Mouse (Mus musculus): Measurements from ENCODE around the gene Cadm2.

GRCm38 (mm10) chr16:66968336-66968735 lies 652.4 kb downstream of the Cadm2 start:
- TF ChIP-seq CTCF (IDR thresholded peaks at IDR 0.05; ENCODE audit: borderline replicate concordance, control insufficient read depth, extremely low read depth, insufficient read depth, low read length, poor library complexity): no peak
- no peak for TF ChIP-seq POLR2A (IDR thresholded peaks at IDR 0.05; ENCODE audit: control insufficient read depth, extremely low read depth, insufficient read depth, low read length, poor library complexity)

Data from thymus, adult 2 months (tissue).